ENCODE assay signal across 9 mouse cellular contexts in genomic region chr9:23250026-23250425, GRCm38 (mm10). TPM values are rescaled to one million over a fixed set of nuclear protein-coding genes. Genes with fewer than 3 reads are reported as not detected.
DNase-seq lines count a peak whose midpoint lies in the region; ATAC-seq and TF ChIP-seq lines count a peak whose summit lies in the region.
"Had no signal": no experiment of that assay in that cellular context is flagged by ENCODE, and none has a peak within 500 bp of the region (broad histone marks: within the 10 kb centered on the region; RNA-seq: fewer than 3 reads in every experiment).

No protein-coding gene starts in this region.

- no peak for TF ChIP-seq POLR2A in CH12.LX (IDR thresholded peaks at IDR 0.05; ENCODE audit: low read depth, low read length)

- H3K4me2 ChIP-seq in CH12.LX (ENCODE audit: insufficient read depth, low read depth, poor library complexity, severe bottlenecking), result no peak overlapping the region
- H3K4me2 ChIP-seq in lung, embryonic 14.5 days, result no peak overlapping the region

- H3K79me2 ChIP-seq in CH12.LX (replicated peaks; ENCODE audit: control insufficient read depth, extremely low read depth, insufficient read depth, poor library complexity, severe bottlenecking), result no peaks in the 10 kb centered on the region

- no peaks in the 10 kb centered on the region for H3K9me3 ChIP-seq in CH12.LX (replicated peaks; ENCODE audit: low read length)
- H3K9me3 ChIP-seq in forebrain, embryonic 10.5 days, result no peaks in the 10 kb centered on the region
- H3K9me3 ChIP-seq in lung, embryonic 14.5 days (ENCODE audit: low read depth, low read length), result no peaks in the 10 kb centered on the region

- TF ChIP-seq CTCF in CH12.LX (conservative IDR thresholded peaks at IDR 0.05 in 1 of 2, IDR thresholded peaks at IDR 0.05 in 1 of 2; ENCODE audit: low read depth in 2 of 2, low read length in 2 of 2), result peak; percentile 67 to 86; a peak in 3 of 4 replicates
- TF ChIP-seq CTCF in lung, embryonic 14.5 days (IDR thresholded peaks at IDR 0.05; ENCODE audit: low read depth), result peak; percentile 97

- no peak for TF ChIP-seq EP300 in CH12.LX (IDR thresholded peaks at IDR 0.05; ENCODE audit: low read length)

- intact Hi-C loops in heart, postnatal 10 days (cut with DNase I), result loop anchor here (1.0 to 5.0 kb wide), 2 partner anchors 541 to 693 kb away; no protein-coding TSS in a partner anchor

- peak; percentile 73 for DNase-seq in CH12.LX (ENCODE audit: extremely low read depth)
- DNase-seq in brain, embryonic 18.5 days (ENCODE audit: low read depth, low spot score), result peak; percentile 52
- DNase-seq in forebrain, embryonic 10.5 days (ENCODE audit: extremely low spot score, low spot score), result peak; percentile 70
- peak; percentile 87 to 90 for DNase-seq in heart, postnatal 10 days
- DNase-seq in kidney, postnatal 4 days, result peak; percentile 90 to 91
- peak; percentile 96 for DNase-seq in lung, embryonic 14.5 days
- DNase-seq in ovary, postnatal 10 days (ENCODE audit: low spot score), result peak; percentile 58
- peak; percentile 17 to 60 for DNase-seq in thymus, postnatal 10 days (ENCODE audit: low spot score in 2 of 2)

- peak; percentile 63 for TF ChIP-seq RAD21 in CH12.LX (IDR thresholded peaks at IDR 0.05; ENCODE audit: low read depth, low read length)

- H3K27me3 ChIP-seq in CH12.LX (replicated peaks), result no peaks in the 10 kb centered on the region
- H3K27me3 ChIP-seq in forebrain, embryonic 10.5 days (ENCODE audit: poor library complexity, severe bottlenecking), result peaks cover 31% of the 10 kb centered on the region
- no peaks in the 10 kb centered on the region for H3K27me3 ChIP-seq in lung, embryonic 14.5 days (ENCODE audit: insufficient read depth, low read length)

- no peak overlapping the region for H3K4me3 ChIP-seq in CH12.LX (replicated peaks in 1 of 3; ENCODE audit: low read depth in 2 of 3, low read length in 2 of 3, poor library complexity in 1 of 3)
- no peak overlapping the region for H3K4me3 ChIP-seq in forebrain, embryonic 10.5 days
- H3K4me3 ChIP-seq in lung, embryonic 14.5 days (ENCODE audit: low read depth, low read length), result no peak overlapping the region
- H3K4me3 ChIP-seq: erythroblast, embryonic 14.5 days had no signal

- whole genome bisulfite sequencing in forebrain, embryonic 10.5 days, result 7% methylated on average over 5 of the region's 5 CpGs
- 2% methylated on average over 5 of the region's 5 CpGs for WGBS in lung, embryonic 14.5 days

- no peak overlapping the region for H3K9ac ChIP-seq in CH12.LX (ENCODE audit: insufficient read depth, low read depth)
- no peak overlapping the region for H3K9ac ChIP-seq in lung, embryonic 14.5 days

- in situ Hi-C loops in CH12.LX (cut with MboI; ENCODE audit: low pct_ligation_motif_present, low pct_unique_long_range_greater_than_20kb, low sequenced_read_pairs), result no loop called here

- H3K27ac ChIP-seq in CH12.LX (ENCODE audit: insufficient read depth, low read depth), result no peak overlapping the region
- no peak overlapping the region for H3K27ac ChIP-seq in forebrain, embryonic 10.5 days
- no peak overlapping the region for H3K27ac ChIP-seq in lung, embryonic 14.5 days (ENCODE audit: low read depth)

- H3K36me3 ChIP-seq in CH12.LX (replicated peaks in 1 of 2; ENCODE audit: control insufficient read depth in 1 of 2, insufficient read depth in 1 of 2, low read length in 1 of 2), result no peaks in the 10 kb centered on the region
- no peaks in the 10 kb centered on the region for H3K36me3 ChIP-seq in forebrain, embryonic 10.5 days (replicated peaks)
- H3K36me3 ChIP-seq in lung, embryonic 14.5 days (ENCODE audit: insufficient read depth), result no peaks in the 10 kb centered on the region

- dilution Hi-C loops in CH12.LX (cut with MboI; ENCODE audit: extremely low pct_ligation_motif_present, extremely low pct_unique_long_range_greater_than_20kb, low sequenced_read_pairs), result no loop called here

- peaks cover 0 to 17% of the 10 kb centered on the region in 2 experiments; a peak in 2 of 4 replicates for H3K4me1 ChIP-seq in CH12.LX (ENCODE audit: control insufficient read depth in 1 of 2, insufficient read depth in 2 of 2)
- peaks cover 26% of the 10 kb centered on the region for H3K4me1 ChIP-seq in forebrain, embryonic 10.5 days
- no peaks in the 10 kb centered on the region; the same call in 1 of the 2 replicates for H3K4me1 ChIP-seq in lung, embryonic 14.5 days (ENCODE audit: insufficient read depth)

- ATAC-seq in lung, embryonic 14.5 days (ENCODE audit: insufficient read depth), result peak; percentile 90

TF ChIP-seq in CH12.LX, 34 proteins besides CTCF, POLR2A, EP300 and RAD21:
- TF ChIP-seq SMC3 (IDR thresholded peaks at IDR 0.05; ENCODE audit: low read depth, low read length), result peak; percentile 91
- peak; percentile 16; the same call in 1 of the 2 replicates for TF ChIP-seq ZC3H11A (IDR thresholded peaks at IDR 0.05; ENCODE audit: low read depth, low read length)
- TF ChIP-seq TCF12 (IDR thresholded peaks at IDR 0.05; ENCODE audit: low read depth, low read length), result no peak
TF ChIP-seq in CH12.LX: peak in this region for 2.

RNA-seq across cellular contexts. Expression of gene Bmper, which starts 27.1 kb away (rescaled TPM):
- total RNA-seq in CH12.LX (2012; rRNA removed) (1.3 and 1.9 TPM in 2 replicates), CH12.LX (2014; rRNA removed) (1.4 and 1.6 TPM in 2 replicates)
- 1.3 and 1.5 TPM in 2 replicates for polyA plus RNA-seq in CH12.LX (2012; ENCODE audit: insufficient read length, low read depth)
- polyA plus RNA-seq in forebrain, embryonic 10.5 days (2016; fragmentation: Nextera tagmentation; extraction: Ambion mirVana), result 4.1 and 5.1 TPM in 2 replicates
- 1 to 10 TPM; 3.5 to 4.3 TPM for total RNA-seq in heart, postnatal 10 days (2021)
- polyA plus RNA-seq in lung, embryonic 14.5 days (2014; fragmentation: Nextera tagmentation; extraction: Ambion mirVana), result 26.8 and 28.7 TPM in 2 replicates
- polyA plus RNA-seq: erythroblast, embryonic 14.5 days had no signal

Comparison
In these comparisons a context has a peak if more than half of its experiments do, and no peak if none do; other contexts are left out.
1. DNase-seq: peak in every context shown above with its lines; median percentile 96 in lung, embryonic 14.5 days; 90 in kidney, postnatal 4 days; 88 in heart, postnatal 10 days; 73 in CH12.LX; 70 in forebrain, embryonic 10.5 days; 58 in ovary, postnatal 10 days; 52 in brain, embryonic 18.5 days; 38 in thymus, postnatal 10 days.